Mouse (Mus musculus) midbrain, embryonic 15.5 days (tissue): ENCODE measurements around the gene Gm49711. TPM values are rescaled to one million over a fixed set of nuclear protein-coding genes. Genes with fewer than 3 reads are reported as not detected.

Source experiments
- ATAC-seq: fragments of 200-750 bp; cut with Nextera tagmentation; replicated peaks from 2 replicates; pipeline ENCODE4 v1.8.0; 2017; ENCODE audit warnings: moderate TSS enrichment
- H3K27ac ChIP-seq: fragments of 300-500 bp; sonication (generic); 2 replicates; pipeline ENCODE4 v1.5.1; 2015; ENCODE audit warnings: mild to moderate bottlenecking, inconsistent platforms
- H3K27me3 ChIP-seq: fragments of 300-500 bp; sonication (generic); replicated peaks from 2 replicates; pipeline ENCODE4 v1.6.1; 2015; ENCODE audit warnings: inconsistent platforms
- H3K36me3 ChIP-seq: fragments of 300-500 bp; sonication (generic); replicated peaks from 2 replicates; pipeline ENCODE4 v1.6.1; 2015; ENCODE audit warnings: inconsistent platforms
- H3K4me1 ChIP-seq: fragments of 300-500 bp; sonication (generic); 2 replicates; pipeline ENCODE4 v1.6.1; 2015; ENCODE audit warnings: inconsistent platforms
- H3K4me2 ChIP-seq: fragments of 300-500 bp; sonication (generic); 2 replicates; pipeline ENCODE4 v1.6.1; 2015; ENCODE audit warnings: inconsistent platforms, mild to moderate bottlenecking, moderate library complexity
- H3K4me3 ChIP-seq: fragments of 300-500 bp; sonication (generic); 2 replicates; pipeline ENCODE4 v1.5.1; 2015; ENCODE audit warnings: mild to moderate bottlenecking, inconsistent platforms
- H3K9ac ChIP-seq: fragments of 300-500 bp; sonication (generic); 2 replicates; pipeline ENCODE4 v1.6.1; 2015; ENCODE audit warnings: mild to moderate bottlenecking, inconsistent platforms
- H3K9me3 ChIP-seq: fragments of 300-500 bp; sonication (generic); 2 replicates; pipeline ENCODE4 v1.6.1; 2016; ENCODE audit warnings: inconsistent platforms
- WGBS: fragments of 180-500 bp; shearing (Covaris S2); methylation state at CpG from one replicate; pipeline ENCODE4 v1.1.7; 2015; ENCODE audit warnings: mixed read lengths; 5-methylcytosine and 5-hydroxymethylcytosine counted together
- polyA plus RNA-seq: library from polyadenylated mRNA; unstranded; fragments of >200 nt; fragmentation: Nextera tagmentation; extraction: Ambion mirVana; gene quantifications from 2 replicates; pipeline ENCODE4 v1.2.1, GENCODE M21; 2015

The Gm49711 gene
- polyA plus RNA-seq, 1 experiment from 2014 or later, result 0.72 TPM

DNA sequence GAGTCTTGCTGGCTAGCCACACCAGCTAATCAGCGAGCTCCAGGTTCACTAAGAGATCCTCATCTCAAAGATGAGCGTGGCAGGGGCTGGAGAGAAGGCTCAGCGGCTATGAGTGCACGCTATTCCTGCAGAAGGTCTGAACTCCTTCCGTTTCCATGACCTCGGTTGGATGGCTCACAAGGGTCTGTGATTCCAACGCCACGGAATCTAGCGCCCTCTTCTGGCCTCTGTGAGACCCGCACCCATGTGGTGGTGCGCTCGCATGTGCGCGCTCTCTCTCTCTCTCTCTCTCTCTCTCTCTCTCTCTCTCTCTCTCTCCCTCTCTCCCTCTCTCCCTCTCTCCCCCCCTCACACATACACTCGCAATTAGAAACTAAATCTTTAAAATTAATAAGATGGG is 78.2 kb downstream of the Gm49711 start:
- no peak overlapping the region for H3K4me3 ChIP-seq
- no peak for ATAC-seq
- no peaks in the 10 kb centered on the region for H3K9me3 ChIP-seq
- H3K4me1 ChIP-seq, result peaks cover 9% of the 10 kb centered on the region; the same call in 1 of the 2 replicates
- no peaks in the 10 kb centered on the region for H3K27me3 ChIP-seq
- no peak overlapping the region for H3K27ac ChIP-seq
- no peak overlapping the region for H3K4me2 ChIP-seq
- H3K36me3 ChIP-seq, result no peaks in the 10 kb centered on the region
- H3K9ac ChIP-seq, result no peak overlapping the region
- WGBS, result 92% methylated on average over 15 of the region's 15 CpGs

DNA sequence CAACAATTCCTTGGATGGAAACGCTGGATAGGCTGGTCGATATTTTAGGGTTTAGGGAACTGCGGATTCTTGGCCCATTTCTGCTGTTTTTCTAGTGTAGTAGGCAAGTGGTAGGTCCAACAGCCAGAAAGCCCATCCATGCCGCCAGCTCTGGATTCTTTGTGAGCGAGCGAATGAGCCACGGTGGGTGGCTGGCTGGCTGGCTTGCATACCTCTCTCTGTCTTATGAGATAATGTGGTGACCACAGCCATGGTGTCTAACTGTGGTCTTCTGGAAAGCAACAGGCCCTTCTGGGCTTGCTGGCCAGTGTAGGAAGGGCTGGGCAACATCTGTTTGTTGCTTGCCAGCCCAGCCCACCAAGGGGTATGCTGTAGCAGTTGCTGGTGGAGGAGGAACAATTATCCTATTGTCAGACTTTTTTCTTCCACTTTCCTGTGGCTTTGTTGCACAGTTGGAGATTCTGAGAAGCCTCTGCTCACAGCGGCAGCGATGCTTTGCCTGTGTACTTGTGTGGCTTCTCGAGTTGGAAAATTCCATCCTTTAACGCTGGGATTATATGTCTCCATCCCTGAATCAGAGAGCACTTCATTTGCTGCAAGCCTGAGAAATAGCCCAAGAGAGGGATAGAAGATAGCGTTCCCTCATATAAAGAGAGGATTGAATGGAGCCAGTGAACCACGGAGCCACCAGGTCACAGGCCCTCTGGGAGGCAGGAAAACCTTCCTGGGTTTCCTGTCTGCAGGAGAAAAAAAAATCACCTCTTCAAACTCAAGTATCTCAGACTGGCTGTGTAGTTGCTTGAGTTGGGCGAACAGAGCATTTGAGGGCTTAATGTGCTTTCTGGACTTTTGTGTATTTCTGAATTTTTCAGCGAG is 81.5 kb downstream of the Gm49711 start:
- WGBS, result 21% methylated on average over 15 of the region's 15 CpGs
- H3K27ac ChIP-seq, result no peak overlapping the region

DNA sequence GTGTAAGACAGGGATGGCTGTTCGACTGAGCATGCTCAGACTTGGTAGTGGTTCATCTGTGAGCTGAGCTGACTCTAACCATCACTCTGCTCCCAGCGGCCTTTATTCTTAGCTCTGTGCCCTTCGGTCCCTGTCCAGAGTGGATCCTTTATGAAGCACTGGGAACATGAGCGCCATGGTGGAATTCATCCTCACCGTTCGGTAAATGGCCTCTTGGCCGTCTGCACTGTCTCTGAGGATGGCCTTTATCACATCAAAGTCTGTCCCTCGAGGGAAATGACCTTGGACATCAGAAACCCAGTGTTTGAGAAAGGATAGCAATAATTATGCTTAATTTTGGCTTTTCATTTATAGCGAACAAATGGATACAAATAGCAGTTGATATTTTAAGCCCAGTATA is 82.2 kb downstream of the Gm49711 start:
- Histone ChIP-seq H3K36me3 (no peaks in the 10 kb centered on the region), H3K4me3 (no peak overlapping the region), H3K27me3 (no peaks in the 10 kb centered on the region), H3K9ac (no peak overlapping the region), H3K4me1 (peaks cover 8% of the 10 kb centered on the region; the same call in 1 of the 2 replicates), H3K27ac (no peak overlapping the region), H3K4me2 (no peak overlapping the region), H3K9me3 (no peaks in the 10 kb centered on the region)
- no peak for ATAC-seq
- 50% methylated on average over 9 of the region's 9 CpGs for WGBS

More for the DNA sequence above, 81.5 kb downstream of the Gm49711 start:
- H3K9ac ChIP-seq, result no peak overlapping the region
- no peaks in the 10 kb centered on the region for H3K9me3 ChIP-seq
- ATAC-seq, result no peak
- H3K4me2 ChIP-seq, result no peak overlapping the region
- no peaks in the 10 kb centered on the region for H3K27me3 ChIP-seq
- no peaks in the 10 kb centered on the region for H3K36me3 ChIP-seq
- peaks cover 9% of the 10 kb centered on the region; the same call in 1 of the 2 replicates for H3K4me1 ChIP-seq
- H3K4me3 ChIP-seq, result no peak overlapping the region

DNA sequence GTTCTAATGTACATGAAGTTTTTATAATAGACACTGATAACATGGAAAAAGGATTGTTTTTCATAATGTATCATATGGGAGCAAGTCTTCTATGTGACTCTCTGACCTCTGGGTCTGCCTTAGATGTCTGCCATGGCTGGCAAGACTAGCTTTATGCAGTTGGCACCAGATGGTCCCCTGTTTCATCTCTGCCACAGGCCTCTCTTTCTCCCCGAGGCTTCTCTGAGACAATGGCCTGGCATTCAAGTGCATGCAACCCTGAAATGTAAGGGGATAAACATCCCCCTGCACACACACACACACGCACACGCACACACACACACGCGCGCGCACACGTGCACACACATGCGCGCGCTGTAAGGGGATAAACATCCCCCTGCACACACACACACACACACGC is 82.9 kb downstream of the Gm49711 start:
- Histone ChIP-seq H3K9me3 (no peaks in the 10 kb centered on the region), H3K36me3 (no peaks in the 10 kb centered on the region), H3K4me2 (no peak overlapping the region), H3K4me3 (no peak overlapping the region), H3K27ac (no peak overlapping the region), H3K27me3 (no peaks in the 10 kb centered on the region), H3K9ac (no peak overlapping the region), H3K4me1 (peaks cover 4% of the 10 kb centered on the region; the same call in 1 of the 2 replicates)
- no peak for ATAC-seq
- 84% methylated on average over 12 of the region's 12 CpGs for WGBS

DNA sequence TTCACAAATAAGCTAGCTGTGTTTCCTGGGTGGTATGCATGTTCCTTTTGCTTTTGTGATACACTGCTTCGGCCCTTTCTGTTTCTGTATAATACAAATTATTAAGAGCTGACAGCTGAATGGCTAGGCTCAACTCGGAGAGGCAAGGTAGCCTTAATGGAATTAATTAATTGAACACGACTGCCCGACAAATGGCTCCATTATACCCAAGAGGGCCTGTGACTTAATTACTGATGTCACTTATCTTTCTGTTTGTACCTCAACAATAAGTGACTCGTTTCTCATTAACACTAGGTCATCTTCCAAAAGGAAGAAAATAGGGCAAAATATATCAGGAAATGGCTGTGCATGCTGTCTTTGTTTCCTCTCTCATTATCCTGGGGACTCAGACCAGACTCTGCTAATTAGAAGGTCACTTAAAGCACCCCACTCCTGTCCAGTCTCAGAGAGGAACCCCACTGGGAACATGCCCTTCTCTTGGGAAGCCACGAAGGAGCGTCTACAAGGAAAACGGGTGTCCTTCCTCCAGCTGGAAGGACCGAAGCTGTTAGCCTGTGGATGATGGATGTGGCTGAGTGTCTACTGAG is 84.4 kb downstream of the Gm49711 start:
- Histone ChIP-seq H3K27me3 (no peaks in the 10 kb centered on the region), H3K36me3 (no peaks in the 10 kb centered on the region), H3K4me1 (peaks cover 4% of the 10 kb centered on the region; the same call in 1 of the 2 replicates), H3K9ac (no peak overlapping the region), H3K9me3 (no peaks in the 10 kb centered on the region), H3K4me3 (no peak overlapping the region), H3K27ac (no peak overlapping the region), H3K4me2 (no peak overlapping the region)
- WGBS, result 44% methylated on average over 9 of the region's 9 CpGs
- ATAC-seq, result no peak

DNA sequence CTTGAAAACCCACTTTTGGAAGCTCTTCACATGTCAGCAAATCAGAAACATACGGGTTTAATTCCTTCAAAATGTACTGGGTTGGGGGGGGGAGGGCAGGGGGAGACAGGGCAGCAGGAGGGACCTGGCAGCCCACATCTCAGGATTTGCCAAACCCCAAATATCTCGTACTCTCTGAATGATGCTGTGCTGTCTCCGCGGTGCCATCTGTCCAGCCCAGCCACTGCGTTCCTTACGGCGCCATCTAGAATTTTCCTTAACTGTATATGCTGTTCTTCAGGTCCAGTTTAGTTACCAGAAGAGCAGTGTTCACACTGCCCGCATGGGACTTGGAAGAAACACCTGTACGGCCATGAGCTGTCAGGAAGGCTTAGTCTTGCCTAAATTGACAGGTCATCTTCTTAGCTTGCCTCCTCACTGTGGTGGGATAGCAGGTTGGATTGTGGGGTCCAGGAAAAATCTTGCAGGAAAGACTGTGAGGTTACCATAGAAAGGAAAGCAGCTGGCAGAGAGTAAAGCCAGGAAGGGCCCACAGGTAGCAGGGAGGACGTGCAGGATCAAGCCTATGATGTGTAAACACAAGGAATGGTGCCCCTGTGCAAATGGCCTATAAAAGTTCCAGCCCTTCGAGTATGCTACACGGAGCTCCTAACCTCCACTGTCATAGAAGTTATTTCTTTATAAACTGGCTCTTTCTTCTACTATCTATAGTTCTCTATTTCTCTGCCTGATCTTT is 89.7 kb downstream of the Gm49711 start:
- H3K9ac ChIP-seq, result no peak overlapping the region
- no peak overlapping the region for H3K4me3 ChIP-seq
- H3K27ac ChIP-seq, result no peak overlapping the region
- no peak overlapping the region for H3K4me2 ChIP-seq
- no peaks in the 10 kb centered on the region for H3K9me3 ChIP-seq
- H3K4me1 ChIP-seq, result no peaks in the 10 kb centered on the region
- ATAC-seq, result no peak
- WGBS, result 91% methylated on average over 12 of the region's 12 CpGs
- H3K27me3 ChIP-seq, result no peaks in the 10 kb centered on the region
- H3K36me3 ChIP-seq, result no peaks in the 10 kb centered on the region

DNA sequence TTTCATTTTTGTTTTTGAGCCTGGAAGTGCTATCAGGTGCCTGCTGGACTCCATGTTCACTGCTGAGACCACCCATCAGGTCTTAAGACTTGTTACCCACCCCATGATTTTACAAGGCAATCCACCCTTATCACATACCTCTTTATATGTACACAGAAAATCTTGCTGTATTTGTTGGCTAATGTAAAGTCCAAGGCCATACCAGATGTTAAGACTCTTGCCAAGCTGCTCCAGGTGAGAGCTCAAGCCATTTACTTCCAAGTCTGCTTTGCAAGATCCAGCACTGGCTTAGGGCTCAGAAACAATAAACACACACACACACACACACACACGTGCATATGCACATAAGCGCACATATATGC is 90.2 kb downstream of the Gm49711 start:
- Histone ChIP-seq H3K4me2 (no peak overlapping the region), H3K9ac (no peak overlapping the region), H3K9me3 (no peaks in the 10 kb centered on the region), H3K4me1 (no peaks in the 10 kb centered on the region), H3K27ac (no peak overlapping the region), H3K4me3 (no peak overlapping the region), H3K27me3 (no peaks in the 10 kb centered on the region), H3K36me3 (no peaks in the 10 kb centered on the region)
- ATAC-seq, result no peak
- 91% methylated on average over 2 of the region's 2 CpGs for whole genome bisulfite sequencing

DNA sequence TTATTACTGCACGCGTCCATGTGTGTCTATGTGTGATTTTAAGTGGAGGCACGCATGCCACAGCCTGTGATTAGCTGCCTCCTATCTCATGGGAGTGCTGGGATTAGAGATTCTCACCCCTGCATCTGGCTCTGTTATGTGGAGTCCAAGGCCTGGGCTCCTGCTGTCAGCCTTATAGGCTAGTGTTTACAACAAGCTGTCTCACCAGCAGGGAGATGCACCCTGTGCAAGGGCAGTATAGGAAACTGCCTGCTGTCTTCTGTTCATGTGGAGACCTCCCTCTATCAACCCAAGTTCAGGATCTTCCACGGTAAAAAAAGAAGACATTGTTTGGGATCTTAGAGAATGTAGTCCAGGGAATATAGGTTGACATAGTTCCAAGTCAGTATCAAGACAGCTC is 92.9 kb downstream of the Gm49711 start:
- H3K27me3 ChIP-seq, result no peaks in the 10 kb centered on the region
- no peak overlapping the region for H3K4me2 ChIP-seq
- no peak overlapping the region for H3K27ac ChIP-seq
- no peak overlapping the region for H3K9ac ChIP-seq
- H3K4me1 ChIP-seq, result no peaks in the 10 kb centered on the region
- ATAC-seq, result no peak
- WGBS, result 59% methylated on average over 4 of the region's 4 CpGs
- no peaks in the 10 kb centered on the region for H3K9me3 ChIP-seq
- H3K36me3 ChIP-seq, result no peaks in the 10 kb centered on the region
- H3K4me3 ChIP-seq, result no peak overlapping the region

DNA sequence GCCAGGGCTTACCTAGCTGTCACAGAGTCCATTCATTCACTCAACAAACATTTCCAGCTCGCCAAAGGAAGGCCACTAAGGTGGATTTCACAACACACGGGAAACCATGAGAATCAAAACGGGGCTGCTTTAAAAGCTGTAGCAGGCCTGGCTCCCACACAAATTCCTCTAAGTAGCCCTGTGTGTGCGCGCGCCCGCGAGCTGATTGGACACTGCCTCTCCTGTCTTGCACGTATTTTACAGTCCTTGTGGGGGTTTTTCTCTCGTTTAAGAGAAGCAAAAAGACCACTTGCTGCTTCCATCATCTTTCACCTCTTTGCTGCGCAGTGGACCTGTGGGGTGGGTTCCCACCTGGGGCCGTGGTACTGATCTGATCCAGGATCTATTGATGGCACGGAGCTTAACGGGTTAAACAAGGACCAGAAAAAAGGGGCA is 99.9 kb downstream of the Gm49711 start:
- Histone ChIP-seq H3K4me2 (peak overlapping the region; percentile 90), H3K27ac (peak overlapping the region; percentile 86), H3K9me3 (no peaks in the 10 kb centered on the region), H3K36me3 (no peaks in the 10 kb centered on the region), H3K9ac (peak overlapping the region; percentile 45), H3K4me3 (peak overlapping the region; percentile 44), H3K4me1 (peaks cover 16% of the 10 kb centered on the region), H3K27me3 (no peaks in the 10 kb centered on the region)
- WGBS, result 2% methylated on average over 14 of the region's 14 CpGs
- peak; percentile 80 for ATAC-seq

DNA sequence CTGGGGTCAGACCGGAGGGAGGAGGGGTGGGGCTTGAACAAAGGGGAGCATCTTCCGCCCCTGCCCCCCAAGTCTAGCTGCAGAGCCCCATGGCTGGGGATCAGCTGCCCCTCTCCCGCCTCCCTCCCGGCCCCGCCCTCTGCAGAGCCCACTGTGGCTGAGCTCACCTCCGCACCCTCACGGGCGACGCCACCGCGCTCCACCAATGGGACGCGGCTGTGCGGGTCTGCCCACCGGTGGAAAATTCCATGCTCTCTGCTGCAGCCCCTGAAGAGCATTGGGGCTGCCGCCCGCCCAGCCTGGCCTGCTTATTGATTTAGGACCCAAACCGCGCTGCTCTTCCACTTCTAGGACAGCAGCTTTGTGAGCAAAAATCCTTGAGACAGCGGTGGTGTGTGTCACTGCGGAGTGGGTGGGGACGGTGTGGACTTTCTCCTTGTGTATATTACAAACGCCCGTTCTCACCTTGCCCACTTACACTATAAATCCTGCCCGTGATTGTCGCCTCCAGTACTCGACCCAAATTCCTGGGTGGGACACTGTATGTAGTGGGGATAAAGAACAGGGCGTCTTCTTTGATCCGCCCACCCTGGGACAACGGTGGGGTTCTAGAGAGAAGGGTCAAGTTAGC is 100.5 kb downstream of the Gm49711 start:
- peak; percentile 98 for ATAC-seq
- Histone ChIP-seq H3K27ac (peak overlapping the region; percentile 86), H3K27me3 (no peaks in the 10 kb centered on the region), H3K4me3 (peak overlapping the region; percentile 44), H3K4me1 (peaks cover 16% of the 10 kb centered on the region), H3K9me3 (no peaks in the 10 kb centered on the region), H3K9ac (peak overlapping the region; percentile 45), H3K4me2 (peak overlapping the region; percentile 90), H3K36me3 (no peaks in the 10 kb centered on the region)
- WGBS, result 5% methylated on average over 30 of the region's 30 CpGs

DNA sequence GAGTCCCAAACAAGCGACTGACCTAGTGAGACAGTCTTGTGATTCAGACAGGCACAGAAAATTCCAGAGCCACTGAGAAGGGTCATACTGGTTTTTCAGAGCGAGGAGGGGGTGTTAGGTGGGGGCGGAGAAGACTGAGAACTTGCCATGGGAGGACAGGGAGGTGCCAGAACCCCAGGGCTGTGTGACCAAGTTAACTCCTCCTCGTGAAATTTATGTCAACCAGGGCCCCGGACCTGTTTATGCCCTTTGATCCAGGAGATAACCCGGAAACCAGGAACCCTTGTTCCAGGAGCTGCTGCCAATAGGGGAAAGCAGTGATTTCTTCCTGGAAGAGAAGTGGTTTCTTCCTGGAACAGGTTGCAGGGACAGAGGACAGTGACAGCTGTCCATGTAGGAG is 101.0 kb downstream of the Gm49711 start:
- Histone ChIP-seq H3K4me1 (peaks cover 16% of the 10 kb centered on the region), H3K9me3 (no peaks in the 10 kb centered on the region), H3K9ac (peak overlapping the region; percentile 45), H3K27ac (peak overlapping the region; percentile 86), H3K36me3 (no peaks in the 10 kb centered on the region), H3K27me3 (no peaks in the 10 kb centered on the region), H3K4me2 (peak overlapping the region; percentile 90), H3K4me3 (peak overlapping the region; percentile 44; the same call in 1 of the 2 replicates)
- 0 out of 2 replicates have a peak, but pooled peaks have one; percentile 4 for ATAC-seq
- 59% methylated on average over 6 of the region's 6 CpGs for WGBS

DNA sequence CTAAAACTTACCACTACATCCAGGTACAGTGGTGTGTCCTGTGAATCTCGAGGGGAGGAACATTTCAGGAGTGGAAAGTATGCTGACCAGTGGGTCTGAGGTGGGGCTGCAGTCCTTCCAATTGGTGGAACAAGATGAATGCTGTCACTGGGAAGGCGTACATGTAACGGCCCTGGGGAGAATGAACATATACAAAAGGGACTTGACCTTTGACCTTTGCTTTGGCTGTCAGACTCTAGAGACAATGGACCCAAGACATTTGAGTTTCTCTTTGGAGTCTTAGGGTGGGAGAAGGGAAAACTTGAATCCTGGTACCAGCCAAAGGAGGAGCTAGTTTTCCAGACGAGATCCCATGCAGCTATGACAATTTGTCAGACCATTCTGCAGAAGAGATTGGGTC is 104.2 kb downstream of the Gm49711 start:
- no peak overlapping the region for H3K27ac ChIP-seq
- no peak overlapping the region for H3K9ac ChIP-seq
- no peaks in the 10 kb centered on the region for H3K9me3 ChIP-seq
- peaks cover 16% of the 10 kb centered on the region for H3K4me1 ChIP-seq
- no peaks in the 10 kb centered on the region for H3K27me3 ChIP-seq
- ATAC-seq, result no peak
- no peak overlapping the region for H3K4me3 ChIP-seq
- 27% methylated on average over 4 of the region's 4 CpGs for WGBS
- no peak overlapping the region for H3K4me2 ChIP-seq
- no peaks in the 10 kb centered on the region for H3K36me3 ChIP-seq
